Mouse (Mus musculus): ENCODE results near the gene Map4k1. TPM values are rescaled to one million over a fixed set of nuclear protein-coding genes. Genes with fewer than 3 reads are reported as not detected.
"Not testable (repeated sequence)": the region's sequence is repeated elsewhere in the genome, so short reads cannot be mapped to it uniquely, and the experiment has no call there.

Map4k1 gene
- polyA plus RNA-seq, 1 experiment from 2014 or later = 10.3 TPM

GRCm38 (mm10) chr7:28966751-28967505, 14.9 kb upstream of the Map4k1 start:
- Histone ChIP-seq H3K27me3 (replicated peaks) (no peaks in the 10 kb centered on the region), H3K4me2 (no peak overlapping the region), H3K9ac (replicated peaks) (no peak overlapping the region), H3K9me3 (replicated peaks) (no peaks in the 10 kb centered on the region), H3K27ac (replicated peaks) (no peak overlapping the region), H3K36me3 (peaks cover 14% of the 10 kb centered on the region), H3K4me3 (replicated peaks) (no peak overlapping the region), H3K4me1 (peaks cover 4% of the 10 kb centered on the region; the same call in 1 of the 2 replicates)
- no peak for ATAC-seq (ENCODE audit: low FRiP score)
- WGBS = 70% methylated on average over 4 of the region's 4 CpGs

GRCm38 (mm10) chr7:28968120-28968519, 13.7 kb upstream of the Map4k1 start:
- H3K27me3 ChIP-seq (replicated peaks); H3K4me1 ChIP-seq; H3K4me2 ChIP-seq; ATAC-seq (ENCODE audit: low FRiP score); H3K9me3 ChIP-seq (replicated peaks); H3K27ac ChIP-seq (replicated peaks); H3K9ac ChIP-seq (replicated peaks); H3K4me3 ChIP-seq (replicated peaks): not testable (repeated sequence)
- peaks cover 20% of the 10 kb centered on the region for H3K36me3 ChIP-seq
- 95% methylated on average over 8 of the region's 8 CpGs for WGBS

GRCm38 (mm10) chr7:28969271-28969670, 12.6 kb upstream of the Map4k1 start:
- H3K9ac ChIP-seq (replicated peaks) = no peak overlapping the region
- no peaks in the 10 kb centered on the region for H3K4me1 ChIP-seq
- no peaks in the 10 kb centered on the region for H3K9me3 ChIP-seq (replicated peaks)
- H3K27me3 ChIP-seq (replicated peaks) = no peaks in the 10 kb centered on the region
- peaks cover 31% of the 10 kb centered on the region for H3K36me3 ChIP-seq
- no peak for ATAC-seq (ENCODE audit: low FRiP score)
- no peak overlapping the region for H3K27ac ChIP-seq (replicated peaks)
- 82% methylated on average over 1 of the region's 1 CpGs for WGBS
- no peak overlapping the region for H3K4me2 ChIP-seq
- H3K4me3 ChIP-seq (replicated peaks) = no peak overlapping the region

- Histone ChIP-seq H3K9me3 (replicated peaks) (no peaks in the 10 kb centered on the region), H3K27ac (replicated peaks) (no peak overlapping the region), H3K9ac (replicated peaks) (no peak overlapping the region), H3K36me3 (peaks cover 37% of the 10 kb centered on the region), H3K27me3 (replicated peaks) (no peaks in the 10 kb centered on the region), H3K4me3 (replicated peaks) (no peak overlapping the region), H3K4me2 (no peak overlapping the region), H3K4me1 (no peaks in the 10 kb centered on the region)
- ATAC-seq (ENCODE audit: low FRiP score) = no peak
- WGBS = 79% methylated on average over 12 of the region's 12 CpGs
Observed at GRCm38 (mm10) chr7:28969672-28970394, 12.0 kb upstream of the Map4k1 start.

GRCm38 (mm10) chr7:28971029-28971428, 10.8 kb upstream of the Map4k1 start:
- H3K9ac ChIP-seq (replicated peaks) = no peak overlapping the region
- peaks cover 40% of the 10 kb centered on the region for H3K36me3 ChIP-seq
- H3K27ac ChIP-seq (replicated peaks) = no peak overlapping the region
- ATAC-seq (ENCODE audit: low FRiP score) = no peak
- no peak overlapping the region for H3K4me3 ChIP-seq (replicated peaks)
- H3K9me3 ChIP-seq (replicated peaks) = no peaks in the 10 kb centered on the region
- H3K27me3 ChIP-seq (replicated peaks) = no peaks in the 10 kb centered on the region
- WGBS = 89% methylated on average over 7 of the region's 7 CpGs
- H3K4me1 ChIP-seq = no peaks in the 10 kb centered on the region
- H3K4me2 ChIP-seq = no peak overlapping the region

- peaks cover 48% of the 10 kb centered on the region for H3K36me3 ChIP-seq
- no peaks in the 10 kb centered on the region for H3K4me1 ChIP-seq
- no peak for ATAC-seq (ENCODE audit: low FRiP score)
- no peak overlapping the region for H3K4me2 ChIP-seq
- no peaks in the 10 kb centered on the region for H3K9me3 ChIP-seq (replicated peaks)
- H3K9ac ChIP-seq (replicated peaks) = no peak overlapping the region
- H3K27ac ChIP-seq (replicated peaks) = no peak overlapping the region
- no peak overlapping the region for H3K4me3 ChIP-seq (replicated peaks)
- WGBS = 93% methylated on average over 6 of the region's 6 CpGs
- no peaks in the 10 kb centered on the region for H3K27me3 ChIP-seq (replicated peaks)
Observed at GRCm38 (mm10) chr7:28971770-28972269, 10.0 kb upstream of the Map4k1 start.

- Histone ChIP-seq H3K36me3 (peaks cover 56% of the 10 kb centered on the region), H3K9ac (replicated peaks) (no peak overlapping the region), H3K9me3 (replicated peaks) (no peaks in the 10 kb centered on the region), H3K4me1 (no peaks in the 10 kb centered on the region), H3K27ac (replicated peaks) (no peak overlapping the region), H3K4me2 (no peak overlapping the region), H3K4me3 (replicated peaks) (no peak overlapping the region), H3K27me3 (replicated peaks) (no peaks in the 10 kb centered on the region)
- no peak for ATAC-seq (ENCODE audit: low FRiP score)
- 71% methylated on average over 8 of the region's 8 CpGs for WGBS
Observed at GRCm38 (mm10) chr7:28972542-28972985, 9.3 kb upstream of the Map4k1 start.

- peaks cover 60% of the 10 kb centered on the region for H3K36me3 ChIP-seq
- no peaks in the 10 kb centered on the region for H3K27me3 ChIP-seq (replicated peaks)
- H3K9ac ChIP-seq (replicated peaks) = no peak overlapping the region
- H3K4me3 ChIP-seq (replicated peaks) = no peak overlapping the region
- no peak overlapping the region for H3K4me2 ChIP-seq
- H3K27ac ChIP-seq (replicated peaks) = no peak overlapping the region
- no peaks in the 10 kb centered on the region for H3K9me3 ChIP-seq (replicated peaks)
- WGBS = 82% methylated on average over 8 of the region's 8 CpGs
- H3K4me1 ChIP-seq = no peaks in the 10 kb centered on the region
- ATAC-seq (ENCODE audit: low FRiP score) = no peak
Observed at GRCm38 (mm10) chr7:28973025-28973424, 8.8 kb upstream of the Map4k1 start.

- H3K4me2 ChIP-seq = no peak overlapping the region
- H3K27ac ChIP-seq (replicated peaks) = no peak overlapping the region
- WGBS = 89% methylated on average over 9 of the region's 9 CpGs
- no peak for ATAC-seq (ENCODE audit: low FRiP score)
- H3K36me3 ChIP-seq = peaks cover 57% of the 10 kb centered on the region
- H3K27me3 ChIP-seq (replicated peaks) = no peaks in the 10 kb centered on the region
- H3K9ac ChIP-seq (replicated peaks) = no peak overlapping the region
- H3K4me3 ChIP-seq (replicated peaks) = no peak overlapping the region
- no peaks in the 10 kb centered on the region for H3K9me3 ChIP-seq (replicated peaks)
- H3K4me1 ChIP-seq = peaks cover 16% of the 10 kb centered on the region
Observed at GRCm38 (mm10) chr7:28977556-28977955, 4.3 kb upstream of the Map4k1 start.

GRCm38 (mm10) chr7:28982274-28983013, 594 bp downstream of the Map4k1 start:
- H3K4me2 ChIP-seq = peak overlapping the region; percentile 85
- no peaks in the 10 kb centered on the region for H3K9me3 ChIP-seq (replicated peaks)
- peaks cover 20% of the 10 kb centered on the region for H3K36me3 ChIP-seq
- peaks cover 21% of the 10 kb centered on the region for H3K4me1 ChIP-seq
- peak overlapping the region; percentile 51 for H3K9ac ChIP-seq (replicated peaks)
- peak overlapping the region; percentile 79 for H3K27ac ChIP-seq (replicated peaks)
- 14% methylated on average over 19 of the region's 19 CpGs for WGBS
- H3K4me3 ChIP-seq (replicated peaks) = peak overlapping the region; percentile 64
- H3K27me3 ChIP-seq (replicated peaks) = no peaks in the 10 kb centered on the region
- peak; percentile 53 for ATAC-seq (ENCODE audit: low FRiP score)

GRCm38 (mm10) chr7:28983141-28983564, 1.3 kb downstream of the Map4k1 start:
- 79% methylated on average over 11 of the region's 11 CpGs for WGBS
- Histone ChIP-seq H3K27ac (replicated peaks) (no peak overlapping the region), H3K4me3 (replicated peaks) (no peak overlapping the region), H3K9ac (replicated peaks) (no peak overlapping the region), H3K4me2 (peak overlapping the region; percentile 85; the same call in 1 of the 2 replicates), H3K36me3 (peaks cover 13% of the 10 kb centered on the region), H3K9me3 (replicated peaks) (no peaks in the 10 kb centered on the region), H3K4me1 (peaks cover 21% of the 10 kb centered on the region), H3K27me3 (replicated peaks) (no peaks in the 10 kb centered on the region)
- ATAC-seq (ENCODE audit: low FRiP score) = no peak

All from neural tube, embryonic 15.5 days (tissue).